Mouse (Mus musculus) liver, embryonic 14.5 days (tissue): Measurements from ENCODE around the gene Rtn4rl2. TPM values are rescaled to one million over a fixed set of nuclear protein-coding genes. Genes with fewer than 3 reads are reported as not detected.
A peak's percentile ranks its signal among the peaks of the same experiment; 100 is the strongest.

Experiments
- ATAC-seq: fragments of 200-750 bp; cut with Nextera tagmentation; 2 replicates; pipeline ENCODE4 v1.8.0; 2017; ENCODE audit warnings: moderate number of reproducible peaks, mild to moderate bottlenecking, moderate library complexity; ENCODE audit not compliant: insufficient read depth
- DNase-seq, 3 experiments: peaks; one replicate each; pipeline ENCODE4 v3.0.0-alpha.2; 2012 to 2013; ENCODE audit warnings: low read depth in 3 of 3, low spot score in 3 of 3
- H3K27ac ChIP-seq: fragments of 300-500 bp; sonication (generic); 2 replicates; pipeline ENCODE4 v1.5.1; 2014; ENCODE audit warnings: moderate library complexity, mild to moderate bottlenecking, control low read depth, inconsistent platforms
- H3K27me3 ChIP-seq: fragments of 300-500 bp; sonication (generic); 2 replicates; pipeline ENCODE4 v1.6.1; 2014; ENCODE audit warnings: mild to moderate bottlenecking, low read length, moderate library complexity; ENCODE audit not compliant: control insufficient read depth, insufficient read depth
- H3K36me3 ChIP-seq: fragments of 300-500 bp; sonication (generic); replicated peaks from 2 replicates; pipeline ENCODE4 v1.6.1; 2014; ENCODE audit warnings: low read depth; ENCODE audit not compliant: control insufficient read depth, insufficient read depth
- H3K4me1 ChIP-seq, 2 experiments: fragments of 200-500 bp in 1 of 2; fragments of 300-500 bp in 1 of 2; sonication (generic) in 1 of 2; replicated peaks; 2 replicates each; pipeline ENCODE4 v1.6.1; 2012 to 2014; ENCODE audit warnings: antibody characterized with exemption in 1 of 2, inconsistent platforms in 1 of 2, low read length in 1 of 2; ENCODE audit not compliant: control insufficient read depth in 2 of 2, insufficient read depth in 2 of 2
- H3K4me2 ChIP-seq: fragments of 300-500 bp; sonication (generic); 2 replicates; pipeline ENCODE4 v1.6.1; 2014; ENCODE audit warnings: low read depth, mild to moderate bottlenecking, control low read depth, moderate library complexity
- H3K4me3 ChIP-seq, 2 experiments: fragments of 200-500 bp in 1 of 2; fragments of 300-500 bp in 1 of 2; sonication (generic) in 1 of 2; 2 replicates each; pipeline ENCODE4 v1.5.1; 2012 to 2014; ENCODE audit warnings: low read depth in 2 of 2, low read length in 2 of 2, mild to moderate bottlenecking in 2 of 2, control low read depth in 1 of 2, inconsistent platforms in 1 of 2, moderate library complexity in 1 of 2; ENCODE audit not compliant: insufficient read depth in 1 of 2
- H3K9ac ChIP-seq: fragments of 300-500 bp; sonication (generic); replicated peaks from 2 replicates; pipeline ENCODE4 v1.6.1; 2014; ENCODE audit warnings: mild to moderate bottlenecking, control low read depth, moderate library complexity
- H3K9me3 ChIP-seq: fragments of 300-500 bp; sonication (generic); 2 replicates; pipeline ENCODE4 v1.6.1; 2016; ENCODE audit warnings: low read length, mixed read lengths; ENCODE audit not compliant: control insufficient read depth
- CTCF ChIP-seq: IDR thresholded peaks from 2 replicates; pipeline ENCODE4 v1.5.1; 2016; ENCODE audit warnings: antibody characterized with exemption, low read depth, control low read depth
- EP300 ChIP-seq: IDR thresholded peaks from 2 replicates; pipeline ENCODE4 v1.6.1; 2016; ENCODE audit warnings: antibody characterized with exemption, low read depth
- WGBS: fragments of 180-500 bp; shearing (Covaris S2); extraction: QIAGEN DNeasy Blood & Tissue Kit; methylation state at CpG from one replicate; pipeline ENCODE4 v1.1.7; 2014; ENCODE audit not compliant: insufficient replicate concordance; 5-methylcytosine and 5-hydroxymethylcytosine counted together
- polyA plus RNA-seq, 2 experiments: library from polyadenylated mRNA; depleted of rRNA in 1 of 2; stranded (reverse) in 1 of 2; unstranded in 1 of 2; fragments of >200 nt; fragmentation: Nextera tagmentation in 1 of 2; extraction: Ambion mirVana in 1 of 2; gene quantifications; 2 replicates each; pipeline versions ENCODE4 v1.2.1 to v1.2.3; 2012 to 2014

Rtn4rl2 gene
- polyA plus RNA-seq, 2 experiments = 0.06 to 0.14 TPM

DNA sequence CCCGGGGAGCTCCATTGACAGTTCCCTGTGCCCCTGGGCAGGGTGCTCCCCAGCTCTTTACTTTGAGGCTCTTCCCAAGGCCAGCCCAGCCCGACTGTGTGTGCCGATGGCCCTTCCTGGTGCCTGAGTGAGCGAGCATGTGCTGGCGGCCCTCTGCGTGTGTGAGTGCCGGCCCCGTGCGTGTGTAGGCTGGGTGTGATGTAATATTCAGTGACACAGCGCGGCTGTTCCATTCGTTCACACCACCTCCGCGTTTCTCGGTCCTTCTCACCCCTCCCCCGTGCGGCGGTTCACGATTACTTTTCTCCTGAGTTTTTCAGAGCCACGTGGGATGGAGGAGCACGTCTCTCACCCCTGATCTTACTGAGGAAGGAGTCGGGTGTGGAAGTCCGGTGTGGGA lies 3.9 kb downstream of the Rtn4rl2 start:
- no peak overlapping the region for H3K27ac ChIP-seq
- no peaks in the 10 kb centered on the region for H3K9me3 ChIP-seq
- no peaks in the 10 kb centered on the region for H3K4me1 ChIP-seq
- no peak overlapping the region for H3K9ac ChIP-seq
- 6% methylated on average over 23 of the region's 23 CpGs for WGBS
- DNase-seq (no peak), ATAC-seq (peak; percentile 27; the same call in 1 of the 2 replicates)
- peak overlapping the region; percentile 18; the same call in 1 of the 2 replicates for H3K4me2 ChIP-seq
- no peaks in the 10 kb centered on the region for H3K36me3 ChIP-seq
- peaks cover 78% of the 10 kb centered on the region for H3K27me3 ChIP-seq
- TF ChIP-seq EP300 = no peak
- TF ChIP-seq CTCF = no peak
- no peak overlapping the region for H3K4me3 ChIP-seq

DNA sequence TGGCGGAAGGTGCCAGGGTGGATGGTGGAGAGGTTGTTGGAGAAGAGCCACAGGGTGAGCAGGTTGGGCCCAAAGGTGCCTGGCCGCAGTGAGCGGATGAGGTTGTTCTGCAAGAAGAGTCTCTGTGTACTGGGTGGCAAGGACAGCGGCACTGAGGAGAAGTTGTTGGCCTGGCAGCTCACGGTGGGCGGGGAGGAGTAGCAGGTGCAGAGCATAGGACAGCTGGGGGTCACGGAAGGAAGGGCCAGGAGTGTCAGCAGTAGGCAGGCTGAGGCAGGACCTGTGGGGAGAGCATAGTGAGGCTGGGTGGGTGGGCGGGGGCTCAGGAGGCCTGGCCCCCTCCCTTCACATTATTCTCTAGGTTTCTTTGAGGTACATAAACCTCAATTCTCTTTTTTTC lies 5.9 kb downstream of the Rtn4rl2 start:
- DNase-seq (no peak), ATAC-seq (no peak)
- Histone ChIP-seq H3K4me2 (no peak overlapping the region), H3K27me3 (peaks cover 61% of the 10 kb centered on the region), H3K9me3 (no peaks in the 10 kb centered on the region), H3K9ac (no peak overlapping the region), H3K4me3 (no peak overlapping the region), H3K36me3 (no peaks in the 10 kb centered on the region), H3K27ac (no peak overlapping the region), H3K4me1 (no peaks in the 10 kb centered on the region)
- TF ChIP-seq EP300 (no peak), CTCF (no peak)
- 63% methylated on average over 8 of the region's 8 CpGs for WGBS

DNA sequence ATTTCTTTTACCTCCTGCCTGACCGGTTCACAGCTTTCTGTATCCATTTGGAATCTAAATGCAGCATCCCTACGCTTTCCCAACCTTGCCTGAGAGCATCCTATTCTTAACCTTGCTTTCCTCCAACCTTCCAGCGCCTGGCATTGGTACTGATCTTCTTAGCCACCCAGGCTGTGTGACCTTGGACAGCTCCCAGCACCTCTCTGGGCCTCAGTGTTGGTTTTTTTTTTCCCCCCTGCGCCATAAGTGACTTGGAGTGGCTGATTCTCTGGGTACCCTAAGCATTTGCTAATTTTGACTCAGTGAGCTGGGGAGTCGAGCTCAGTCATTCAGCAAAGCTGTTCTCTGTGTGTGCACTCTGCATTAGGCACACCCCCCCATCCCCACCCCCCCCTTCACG lies 10.7 kb downstream of the Rtn4rl2 start:
- Histone ChIP-seq H3K36me3 (no peaks in the 10 kb centered on the region), H3K27ac (no peak overlapping the region), H3K9me3 (no peaks in the 10 kb centered on the region), H3K4me1 (no peaks in the 10 kb centered on the region), H3K9ac (no peak overlapping the region), H3K4me3 (no peak overlapping the region), H3K4me2 (no peak overlapping the region), H3K27me3 (peaks cover 60% of the 10 kb centered on the region)
- ATAC-seq = no peak
- 36% methylated on average over 6 of the region's 6 CpGs for WGBS
- TF ChIP-seq CTCF (no peak), EP300 (no peak)
- DNase-seq = no peak

DNA sequence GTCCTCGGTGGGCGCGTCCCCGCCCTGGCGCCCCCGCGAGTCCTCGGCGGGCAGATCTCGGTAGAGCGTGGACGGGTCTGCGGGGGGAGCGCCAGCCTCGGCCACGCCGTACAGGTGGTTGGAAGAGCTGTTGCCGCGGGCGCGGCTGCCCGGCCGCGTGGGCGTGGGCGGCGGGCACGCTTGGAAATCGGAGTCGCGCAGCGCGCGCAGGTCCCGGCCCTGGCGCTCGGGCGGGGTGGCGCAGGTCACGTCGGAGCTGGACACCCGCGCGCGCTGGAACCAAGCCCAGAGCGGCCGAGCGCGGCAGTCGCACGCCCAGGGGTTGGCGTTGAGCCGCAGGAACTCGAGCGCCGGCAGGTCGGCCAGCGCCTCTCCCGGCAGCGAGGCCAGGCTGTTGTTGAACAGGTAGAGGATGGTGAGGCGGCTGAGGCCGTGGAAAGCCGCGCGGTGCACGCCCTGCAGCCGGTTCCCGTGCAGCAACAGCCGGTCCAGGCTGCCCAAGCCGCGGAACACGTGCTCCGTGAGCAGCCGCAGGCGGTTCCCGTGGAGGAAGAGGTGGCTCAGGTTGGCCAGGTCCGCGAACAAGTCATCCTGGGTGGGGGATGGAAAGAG lies 14.3 kb downstream of the Rtn4rl2 start:
- TF ChIP-seq CTCF (no peak), EP300 (no peak)
- H3K9ac ChIP-seq = no peak overlapping the region
- H3K27ac ChIP-seq = no peak overlapping the region
- no peaks in the 10 kb centered on the region for H3K36me3 ChIP-seq
- DNase-seq (no peak), ATAC-seq (no peak)
- WGBS = 2% methylated on average over 76 of the region's 78 CpGs
- H3K4me2 ChIP-seq = peak overlapping the region; percentile 35
- no peaks in the 10 kb centered on the region for H3K9me3 ChIP-seq
- H3K4me3 ChIP-seq = peak overlapping the region in 1 of 2 experiments; percentile 28; a peak in 2 of 4 replicates
- H3K4me1 ChIP-seq = peaks cover 0 to 4% of the 10 kb centered on the region in 2 experiments; a peak in 2 of 4 replicates
- H3K27me3 ChIP-seq = peaks cover 72% of the 10 kb centered on the region

DNA sequence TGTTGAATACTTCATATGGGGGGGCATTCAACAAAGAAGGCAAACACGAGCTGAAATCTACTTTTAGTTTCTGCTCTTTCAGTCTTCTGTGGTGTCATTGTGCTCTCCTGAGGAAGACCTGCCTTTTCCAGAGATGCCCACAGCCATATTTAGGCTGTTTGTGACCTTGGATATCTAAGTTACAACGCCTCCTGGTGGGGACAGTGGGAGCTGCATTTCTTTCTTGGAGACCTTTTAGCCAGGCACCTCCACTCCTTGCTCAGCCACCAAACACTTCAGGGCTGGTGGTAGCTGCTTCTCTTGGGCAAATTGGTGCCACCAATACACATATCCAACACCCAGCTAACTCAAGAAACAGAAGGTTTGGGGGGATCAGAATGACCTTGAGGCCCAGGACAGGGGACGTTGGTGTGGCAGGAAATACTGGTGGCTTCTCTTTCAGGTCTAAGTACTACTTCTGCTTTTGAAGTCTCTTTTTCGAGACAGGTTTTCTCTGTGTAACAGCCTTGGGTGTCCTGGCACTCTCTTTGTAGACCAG lies 15.8 kb downstream of the Rtn4rl2 start:
- Histone ChIP-seq H3K36me3 (no peaks in the 10 kb centered on the region), H3K4me3 (no peak overlapping the region), H3K9ac (no peak overlapping the region), H3K4me1 (peaks cover 0 to 4% of the 10 kb centered on the region in 2 experiments; a peak in 2 of 4 replicates), H3K9me3 (no peaks in the 10 kb centered on the region), H3K27ac (no peak overlapping the region), H3K4me2 (no peak overlapping the region), H3K27me3 (peaks cover 84% of the 10 kb centered on the region)
- DNase-seq = peak; percentile 30 to 52 (median 47)
- no peak for ATAC-seq
- TF ChIP-seq CTCF (peak; percentile 78), EP300 (no peak)
- WGBS = 24% methylated on average over 4 of the region's 4 CpGs
